Mouse (Mus musculus) ovary, adult 18-20 months (tissue): ENCODE measurements around the gene Rbks.
A peak's percentile ranks its signal among the peaks of the same experiment; 100 is the strongest.

Experiments
- DNase-seq: peaks from one replicate; pipeline ENCODE4 v3.0.0; 2022; ENCODE audit warnings: low spot score, mixed read lengths

Rbks gene

DNA sequence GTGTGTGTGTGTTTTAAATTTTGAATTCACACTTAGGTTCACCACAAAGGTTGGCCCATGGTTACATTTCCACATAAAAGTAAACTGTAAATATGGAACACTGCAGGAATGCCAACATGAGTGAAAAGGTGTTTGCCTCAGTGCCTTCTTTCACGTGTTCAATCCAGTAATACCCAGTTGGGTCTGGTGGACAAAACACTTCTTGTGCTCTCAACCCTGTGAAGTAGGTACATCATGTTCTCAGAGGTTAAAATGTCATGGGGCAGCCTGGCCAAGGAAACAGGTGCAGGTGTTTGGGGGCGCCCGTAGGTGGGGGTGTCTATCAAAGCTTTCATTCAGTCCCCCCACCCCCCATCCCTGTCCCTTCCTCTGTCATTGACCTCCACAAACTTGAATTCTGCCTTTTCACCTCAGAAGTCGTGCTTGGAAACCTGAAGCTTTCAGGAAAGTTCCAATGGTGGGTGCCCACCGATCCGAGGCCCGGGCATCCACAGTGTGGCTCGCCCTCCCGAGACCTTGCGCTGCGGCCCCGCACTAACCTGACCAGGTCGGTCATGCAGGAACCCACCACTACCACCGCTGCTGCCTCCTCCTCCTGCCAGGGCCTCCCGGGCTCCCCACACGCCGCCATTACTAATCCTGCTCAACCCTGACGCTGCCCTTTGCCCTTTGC lies at the start of gene Rbks:
Rbks (minus strand) TSS at position 657 of the 673 bp plus-strand sequence.
- DNase-seq, result no peak

DNA sequence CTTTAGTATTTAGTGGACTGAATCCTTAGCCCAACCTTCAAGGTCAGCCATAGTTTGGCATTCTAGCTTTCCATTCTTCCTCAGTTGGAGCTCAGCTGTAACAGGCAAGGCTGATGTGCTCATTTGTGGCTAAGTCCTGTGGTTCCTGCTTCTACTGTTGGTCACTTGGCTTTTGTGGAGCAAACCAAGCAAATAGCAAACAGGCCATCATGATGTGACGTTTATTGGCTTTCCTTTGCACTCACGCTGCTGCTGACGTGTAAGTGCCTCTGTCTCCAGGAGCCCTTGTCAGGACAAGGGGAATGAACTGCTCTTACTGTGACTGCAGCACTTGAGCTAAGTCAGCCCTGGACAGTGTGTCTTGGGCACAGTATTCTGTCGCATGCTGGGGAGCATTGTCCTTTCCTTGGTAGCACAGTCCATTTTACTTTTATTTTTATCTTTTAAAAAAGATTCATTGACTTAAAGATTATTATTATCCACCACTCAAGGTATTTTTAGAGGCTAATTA lies 45.1 kb upstream of the Rbks start:
- DNase-seq, result no peak

DNA sequence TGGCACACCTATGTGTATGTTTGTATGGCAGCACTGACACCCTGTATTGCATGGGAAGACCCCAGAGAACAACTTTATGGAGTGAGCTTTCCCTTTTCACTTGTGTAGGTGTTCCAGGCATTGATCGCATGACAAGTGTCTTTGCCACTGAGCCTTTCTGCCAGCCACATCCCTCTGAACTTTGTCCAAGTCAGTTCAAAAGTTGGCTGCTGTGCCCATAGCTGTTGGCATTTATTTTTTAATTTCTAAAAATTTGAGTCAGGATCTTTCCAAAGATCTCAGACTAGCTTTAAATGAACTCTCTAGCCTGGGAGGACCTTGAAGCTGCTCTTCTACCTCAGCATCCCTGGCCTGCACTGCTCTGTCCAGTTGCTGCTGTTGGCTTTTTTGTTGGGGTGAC lies 44.5 kb upstream of the Rbks start:
- no peak for DNase-seq

DNA sequence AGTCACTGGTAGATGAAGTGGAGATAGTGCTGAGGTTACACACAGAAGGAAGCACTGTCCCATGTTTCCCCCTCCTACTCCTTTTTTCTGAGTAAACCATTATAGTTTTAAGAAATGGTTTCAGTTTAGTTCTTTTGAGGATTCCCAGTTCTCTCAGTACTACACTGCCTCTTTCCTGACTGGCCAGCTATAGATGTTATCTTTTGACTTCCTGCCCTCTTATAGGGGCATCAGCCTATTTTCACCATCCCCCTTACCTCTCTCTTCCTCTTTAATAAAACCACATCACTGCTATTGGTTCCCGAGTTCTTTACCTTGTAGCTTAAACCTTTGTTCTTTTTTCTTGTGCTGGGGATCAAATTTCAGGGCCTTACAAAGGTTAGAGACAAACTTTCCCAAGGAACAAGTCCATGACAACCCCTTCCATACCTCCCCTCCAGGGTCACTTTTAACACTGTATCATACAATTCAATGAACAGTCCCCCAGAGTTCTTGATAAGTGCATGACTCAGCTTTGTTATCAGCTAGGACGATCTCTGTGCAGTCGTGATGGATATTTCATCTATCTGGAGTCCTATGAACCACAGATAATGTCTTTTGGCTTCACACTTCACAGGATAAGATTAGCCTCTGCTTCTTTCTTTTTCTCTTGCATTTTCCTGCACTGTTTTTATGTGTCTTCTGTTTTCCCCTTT lies 35.4 kb upstream of the Rbks start:
- peak; percentile 37 for DNase-seq

DNA sequence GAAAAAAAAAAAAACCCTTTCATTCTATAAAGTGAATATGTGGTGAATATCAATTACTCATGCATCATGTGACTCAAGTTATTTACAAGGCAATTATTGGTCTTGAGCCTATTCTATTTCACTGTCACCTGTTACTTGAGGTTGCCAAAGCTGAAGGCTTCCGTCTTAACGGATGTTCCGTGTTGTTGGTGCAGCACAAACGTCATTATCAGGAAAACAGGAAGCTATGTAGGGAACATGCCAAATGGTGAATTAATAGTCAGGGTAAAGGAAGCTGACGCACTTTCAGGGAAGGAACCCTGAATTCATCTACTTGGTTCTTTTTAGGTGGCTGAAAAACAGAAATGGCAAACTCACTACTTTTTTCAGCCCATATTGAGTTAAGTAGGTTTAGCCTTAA lies 30.0 kb upstream of the Rbks start:
- DNase-seq, result no peak

DNA sequence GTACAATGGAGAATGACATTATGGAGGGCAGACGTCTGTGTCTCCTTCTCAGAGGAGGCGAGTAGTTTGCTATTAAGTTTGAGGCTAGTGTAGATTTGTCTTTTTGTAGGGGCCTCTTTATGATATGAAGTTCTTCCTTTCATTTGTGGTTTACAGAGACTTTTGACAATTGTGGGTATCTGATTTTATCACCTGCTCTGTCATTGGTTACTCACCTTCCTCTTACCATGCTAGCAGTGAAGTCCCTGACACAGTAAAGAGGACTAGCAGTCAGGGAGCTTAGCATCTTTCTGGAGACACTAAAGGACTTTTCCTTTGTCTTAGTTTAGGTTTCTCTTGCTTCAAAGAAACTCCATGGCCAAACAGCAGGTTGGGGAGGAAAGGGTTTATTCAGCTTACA lies 28.5 kb upstream of the Rbks start:
- DNase-seq, result no peak

DNA sequence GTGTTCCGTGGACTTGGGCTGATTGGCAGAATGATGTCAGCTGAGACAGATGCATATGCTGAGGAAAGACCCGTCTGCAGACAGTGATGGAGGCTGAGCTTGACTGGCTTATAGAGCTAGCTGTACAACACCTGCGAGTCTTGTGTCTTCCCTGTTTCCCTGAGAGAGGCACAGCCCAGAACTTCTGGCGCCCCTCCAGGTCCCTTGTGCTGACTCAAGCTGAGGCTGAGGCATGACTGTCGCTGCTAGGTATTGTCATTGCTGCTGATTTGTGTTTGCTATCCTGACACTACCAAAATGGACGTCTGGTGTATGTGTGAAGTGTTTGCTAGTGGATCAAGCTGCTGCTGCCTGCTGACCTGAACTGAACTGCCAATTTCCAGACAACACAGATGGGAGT lies 27.1 kb upstream of the Rbks start:
- no peak for DNase-seq

DNA sequence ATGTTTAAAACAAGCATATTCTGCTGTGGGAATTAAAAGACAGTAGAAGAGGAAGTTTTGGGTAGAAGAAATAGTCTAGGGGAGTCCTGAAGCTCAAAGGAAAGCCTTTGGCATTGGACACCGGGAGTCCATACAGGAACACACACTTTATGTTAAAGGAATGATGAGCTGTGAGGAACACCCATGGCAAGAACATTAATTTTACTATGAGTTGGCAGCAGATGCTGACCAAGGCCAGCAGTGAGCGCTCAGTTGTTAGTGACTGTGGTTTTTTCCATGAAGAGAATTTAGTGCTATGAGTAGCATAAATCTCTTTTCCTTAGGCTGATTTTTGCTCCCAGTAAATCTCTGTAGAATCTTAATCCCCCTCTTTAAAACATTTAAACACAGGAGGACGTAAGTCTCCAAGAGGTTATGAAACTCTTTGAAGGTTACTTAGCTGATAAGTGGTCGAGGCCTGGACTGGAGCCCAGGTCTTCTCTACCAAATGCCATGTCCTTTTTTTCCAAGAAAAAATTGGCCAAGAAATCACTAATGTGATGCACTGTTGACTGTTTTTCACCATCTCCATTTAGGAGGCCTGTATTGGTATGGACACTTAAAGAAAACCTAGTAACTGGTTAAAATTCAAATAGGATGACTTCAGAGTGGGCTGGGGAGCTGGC lies 18.2 kb upstream of the Rbks start:
- peak; percentile 74 for DNase-seq

DNA sequence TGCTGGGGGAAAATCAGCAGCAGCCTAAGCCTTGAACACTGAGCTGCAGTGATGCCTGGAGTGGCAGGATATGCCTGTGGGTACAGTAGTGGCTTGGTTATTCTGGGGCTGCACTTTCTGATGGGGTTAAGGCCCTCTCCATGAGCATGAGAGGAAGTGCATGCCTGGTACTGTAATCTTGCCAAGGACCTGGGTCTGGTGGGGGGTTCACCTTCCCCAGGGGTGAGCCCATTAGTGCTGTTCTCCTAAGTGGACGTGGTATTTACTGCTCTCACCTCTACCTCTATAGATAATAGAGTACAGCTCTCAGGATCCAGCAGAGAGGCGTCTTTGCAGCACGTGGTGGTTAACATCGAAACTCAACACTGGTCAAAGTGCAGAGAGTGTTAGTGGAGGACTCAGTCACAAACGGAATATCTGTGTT lies 16.4 kb upstream of the Rbks start:
- no peak for DNase-seq

DNA sequence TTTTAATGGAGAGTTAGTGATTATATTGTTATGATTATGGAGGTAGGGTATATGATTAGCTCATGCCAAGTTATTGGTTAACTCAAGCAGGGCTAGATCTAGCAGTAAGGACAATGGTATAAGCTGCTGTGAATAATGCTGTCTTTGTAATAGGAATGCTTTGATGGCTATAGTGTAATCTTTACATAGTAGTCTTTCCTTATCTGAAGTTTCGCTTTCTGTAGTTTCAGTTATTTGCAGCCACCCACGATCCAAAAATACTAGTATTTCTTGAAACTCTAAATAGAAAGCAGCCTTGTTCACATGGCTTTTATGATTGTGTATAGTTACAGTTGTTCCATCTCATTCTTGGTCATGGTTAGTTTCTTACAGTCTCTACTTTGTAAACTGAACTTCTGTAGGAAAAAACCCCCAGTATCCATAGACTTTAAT lies 15.9 kb upstream of the Rbks start:
- no peak for DNase-seq

DNA sequence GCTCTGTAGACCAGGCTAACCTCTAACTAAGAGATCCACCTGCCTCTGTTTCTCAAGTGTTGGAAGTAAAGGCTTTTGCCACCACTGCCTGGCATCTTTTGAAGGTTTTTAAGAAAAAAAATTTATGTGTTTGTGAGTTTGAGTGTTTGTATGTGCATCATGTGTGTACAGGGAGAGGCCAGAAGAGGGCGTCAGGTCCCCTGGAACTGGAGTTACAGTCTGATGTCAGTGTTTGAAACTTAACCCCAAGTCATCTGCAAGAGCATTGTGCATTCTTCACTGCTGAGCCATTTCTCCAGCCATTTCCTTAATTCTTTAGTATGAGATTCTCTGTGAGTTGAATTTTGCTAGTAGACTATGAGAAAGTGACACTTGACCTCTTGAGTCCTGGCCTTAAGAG lies 12.0 kb upstream of the Rbks start:
- no peak for DNase-seq

DNA sequence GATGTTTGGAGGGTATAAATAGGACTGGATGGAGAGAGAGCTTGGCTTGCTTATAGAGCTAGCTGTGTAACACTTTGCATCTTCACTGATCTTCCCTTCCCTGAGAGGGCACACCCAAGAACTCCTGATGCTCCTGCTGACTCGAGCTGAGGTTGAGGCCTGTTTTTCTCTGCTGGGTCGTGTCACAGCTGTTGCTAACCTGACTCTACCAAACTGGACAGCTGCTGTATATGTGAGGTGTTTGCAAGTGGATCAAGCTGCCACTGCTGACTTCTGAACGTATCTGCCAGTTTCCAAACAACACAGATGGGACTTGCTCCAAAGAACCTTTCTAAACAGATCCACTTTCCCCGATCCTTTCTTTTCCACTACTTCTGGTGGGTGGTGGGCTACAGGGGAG lies 9.4 kb upstream of the Rbks start:
- no peak for DNase-seq

DNA sequence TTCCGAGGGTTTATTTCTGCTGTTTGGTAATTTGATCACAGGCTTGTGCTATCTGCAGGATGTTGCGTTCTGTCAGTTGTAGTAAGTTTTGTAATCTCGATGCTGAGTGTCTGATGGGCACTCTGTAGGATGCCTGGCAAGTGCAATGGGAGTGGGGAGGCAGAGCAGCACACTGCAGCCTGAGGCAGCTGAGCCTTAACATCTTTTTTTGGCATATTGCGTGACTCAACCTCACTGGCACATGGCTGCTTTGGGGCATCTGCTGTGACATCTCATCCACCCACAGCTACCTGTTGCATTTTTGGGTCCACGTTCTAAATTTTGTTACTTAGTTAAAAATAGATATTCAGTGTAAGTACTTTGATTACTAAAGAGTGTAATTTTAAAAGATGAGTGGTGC lies 7.5 kb upstream of the Rbks start:
- no peak for DNase-seq

DNA sequence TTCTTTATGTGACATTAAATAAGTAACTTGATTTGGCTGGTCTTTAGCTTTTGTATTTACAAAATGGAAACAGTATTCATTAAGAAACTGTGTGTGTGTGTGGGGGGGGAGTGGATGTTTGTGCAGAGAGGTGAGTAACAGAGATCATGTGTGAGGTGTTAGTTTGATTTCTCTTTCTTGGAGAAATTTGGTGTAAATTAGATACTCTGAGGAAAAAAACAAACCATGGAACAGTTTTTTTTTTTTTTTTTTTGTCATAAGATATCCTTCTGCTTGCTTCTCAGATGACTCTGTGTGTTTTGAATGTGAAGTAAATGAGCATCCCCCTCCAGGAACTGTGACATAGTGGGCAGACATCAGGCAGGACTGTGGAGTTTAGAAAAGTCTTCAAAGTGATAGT lies 2.0 kb upstream of the Rbks start:
- DNase-seq, result no peak

DNA sequence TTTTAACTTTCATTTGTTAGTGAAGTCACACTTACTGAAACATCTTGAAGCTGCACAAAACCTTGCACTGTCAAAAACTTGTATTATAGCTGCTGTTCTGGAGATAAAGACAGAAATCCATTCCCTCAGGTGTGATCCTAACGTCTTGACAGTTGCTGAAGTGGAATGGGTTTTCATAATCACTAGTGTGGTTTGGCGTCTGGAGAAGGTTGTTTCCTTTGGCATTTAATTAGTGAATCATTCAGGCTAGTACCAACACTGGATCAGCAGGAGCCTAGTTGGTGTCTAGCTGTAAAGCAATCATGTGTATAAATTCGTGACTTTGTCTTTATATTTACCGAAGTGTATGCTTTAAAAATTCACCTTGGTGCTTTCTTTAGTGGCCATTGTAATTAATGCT lies 1.5 kb upstream of the Rbks start:
- no peak for DNase-seq

DNA sequence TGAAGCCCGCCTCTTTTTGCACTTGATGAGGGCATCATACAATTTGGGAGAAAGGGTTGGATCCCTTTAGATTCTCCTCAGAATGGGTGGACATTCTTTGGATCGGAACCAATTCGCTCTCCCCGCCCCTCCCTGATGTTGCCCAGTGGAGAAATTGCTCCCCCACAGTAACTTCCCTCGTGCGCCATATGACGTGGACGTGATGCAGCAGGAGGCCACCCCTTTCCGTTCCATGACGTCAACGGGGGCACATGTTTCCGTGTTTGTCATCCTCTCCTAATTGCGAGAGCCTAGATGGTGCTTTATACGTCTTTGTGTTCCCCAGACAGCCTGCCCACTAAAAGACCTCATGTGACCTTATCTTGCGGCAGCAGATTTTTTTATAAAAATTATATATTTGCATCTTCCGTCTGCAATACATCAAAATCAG lies 885 bp upstream of the Rbks start:
- DNase-seq, result peak; percentile 78

DNA sequence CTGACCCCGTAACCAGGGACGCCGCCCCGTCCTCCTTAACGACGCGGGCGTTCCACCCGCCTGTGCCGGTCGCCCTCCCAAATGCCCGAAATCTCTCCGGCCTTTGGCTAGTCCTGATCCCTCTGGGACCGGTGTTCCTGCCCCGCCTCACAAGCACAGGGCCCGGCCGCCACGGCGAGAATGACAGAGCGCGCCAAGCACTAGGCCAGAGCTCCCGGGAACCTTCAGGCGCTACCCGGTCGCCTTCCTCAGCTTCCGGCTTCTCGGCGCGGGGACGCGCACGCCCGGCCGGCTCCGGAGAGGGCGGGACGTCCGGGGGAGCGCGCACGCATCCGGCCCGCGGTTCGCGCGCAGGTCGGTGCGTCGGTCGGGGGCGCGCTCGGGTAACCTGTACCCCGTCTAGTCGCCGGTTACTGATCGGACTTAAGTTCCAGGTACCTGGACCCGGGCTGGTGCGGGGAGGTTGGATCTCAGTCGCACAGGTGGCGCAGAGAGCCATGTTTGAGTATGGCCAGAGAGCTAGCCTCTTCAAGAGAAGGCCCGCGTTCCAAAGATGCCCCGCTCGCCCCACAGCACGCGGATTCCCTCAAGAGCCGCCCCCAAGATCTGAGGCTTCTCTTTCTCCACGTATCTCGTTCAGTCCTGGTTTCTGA lies 343 bp upstream of the Rbks start, which contains the start of gene Babam2:
Babam2 (plus strand) TSS at position 41 of the 653 bp plus-strand sequence.
- peak; percentile 86 for DNase-seq

DNA sequence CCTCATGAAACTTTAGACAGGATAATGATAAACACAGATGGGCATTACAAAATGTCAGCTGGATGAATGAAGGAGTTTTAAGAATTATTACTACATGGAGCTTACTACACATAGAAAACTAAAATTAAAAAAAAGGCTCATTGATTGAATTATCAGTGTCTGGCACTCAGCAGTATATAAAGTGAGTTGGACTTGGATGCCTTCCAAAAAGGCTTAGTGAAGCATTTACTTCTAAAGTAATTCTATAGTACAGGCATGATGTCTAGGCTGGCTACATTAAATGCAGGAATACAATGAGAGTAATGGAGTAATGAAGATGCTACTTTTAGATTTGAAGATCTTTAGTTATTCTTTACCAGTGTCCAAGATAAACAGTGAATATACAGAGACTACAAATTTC lies 4.2 kb downstream of the Rbks start:
- DNase-seq, result no peak

DNA sequence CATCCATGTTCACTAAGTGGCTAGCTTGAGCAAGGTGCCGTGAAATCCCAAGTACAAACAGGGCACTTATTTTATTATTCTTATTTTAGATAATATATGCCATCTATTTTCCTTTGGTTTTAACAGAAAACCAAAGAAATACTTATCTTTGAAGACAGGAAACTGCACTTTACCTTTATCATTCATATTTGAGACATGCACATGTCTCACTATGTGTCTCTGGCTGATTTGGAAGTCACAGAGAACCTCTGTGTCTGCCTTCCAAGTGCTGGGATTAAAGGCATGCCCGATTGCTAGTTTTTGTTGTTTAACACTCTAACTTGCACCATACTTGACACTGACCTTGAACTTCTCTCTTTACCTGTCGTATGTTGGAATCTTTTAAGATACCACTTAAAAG lies 9.5 kb downstream of the Rbks start:
- no peak for DNase-seq

DNA sequence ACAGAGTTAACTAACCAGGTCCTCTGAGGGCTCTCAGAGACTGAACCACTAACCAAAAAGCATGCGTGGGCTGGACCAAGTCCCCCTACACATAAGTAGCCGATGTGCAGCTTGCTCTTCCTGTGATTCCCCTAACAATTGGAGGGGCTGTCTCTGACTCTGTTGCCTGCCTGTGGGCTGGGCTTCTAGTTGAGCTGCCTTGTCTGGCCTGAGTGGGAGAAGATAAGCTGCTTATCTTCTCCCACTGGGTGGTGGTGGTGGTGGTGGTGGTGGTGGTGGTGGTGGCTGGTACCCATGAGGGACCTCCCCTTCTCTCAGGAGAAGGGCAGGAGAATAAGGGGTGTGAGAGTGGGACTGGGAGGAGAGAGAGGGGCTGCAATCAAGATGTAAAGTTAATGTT lies 11.4 kb downstream of the Rbks start:
- no peak for DNase-seq

DNA sequence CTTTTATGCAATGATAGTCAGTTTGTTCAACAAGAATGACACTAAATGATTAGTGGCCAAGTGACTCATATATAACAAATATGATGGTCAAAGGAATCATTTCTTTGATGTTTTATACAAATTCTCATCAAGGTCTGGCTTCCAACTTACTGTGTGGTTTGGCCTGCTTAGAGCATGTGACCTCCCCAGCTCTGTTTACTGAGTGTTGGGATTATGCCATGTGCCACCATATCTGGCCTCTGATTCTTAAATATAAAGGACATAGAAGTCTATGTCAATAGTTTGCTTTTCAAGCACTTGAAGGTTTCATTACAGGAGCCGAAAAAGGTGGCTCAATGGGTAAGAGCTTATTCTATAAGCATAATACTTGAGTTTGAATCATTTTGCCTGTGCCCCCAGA lies 15.1 kb downstream of the Rbks start:
- no peak for DNase-seq

DNA sequence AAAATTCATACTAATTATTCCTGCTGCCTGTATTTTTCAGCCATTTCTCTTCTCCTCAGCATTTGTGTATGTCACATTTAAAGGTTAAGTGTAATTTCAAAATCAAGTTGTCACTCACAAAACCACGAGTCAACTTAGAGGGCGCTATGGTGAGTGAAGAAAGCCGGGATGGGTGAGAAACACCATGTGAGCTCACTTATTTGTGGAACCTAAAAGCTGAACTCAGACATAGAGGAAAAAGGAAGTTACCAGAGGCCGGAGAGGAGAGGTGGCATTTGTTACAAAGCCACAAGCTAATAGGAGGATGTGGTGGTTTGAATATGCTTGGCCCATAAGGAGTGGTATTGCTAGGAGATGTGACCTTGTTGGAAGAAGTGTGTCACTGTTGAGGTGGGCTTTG lies 17.2 kb downstream of the Rbks start:
- DNase-seq, result no peak

DNA sequence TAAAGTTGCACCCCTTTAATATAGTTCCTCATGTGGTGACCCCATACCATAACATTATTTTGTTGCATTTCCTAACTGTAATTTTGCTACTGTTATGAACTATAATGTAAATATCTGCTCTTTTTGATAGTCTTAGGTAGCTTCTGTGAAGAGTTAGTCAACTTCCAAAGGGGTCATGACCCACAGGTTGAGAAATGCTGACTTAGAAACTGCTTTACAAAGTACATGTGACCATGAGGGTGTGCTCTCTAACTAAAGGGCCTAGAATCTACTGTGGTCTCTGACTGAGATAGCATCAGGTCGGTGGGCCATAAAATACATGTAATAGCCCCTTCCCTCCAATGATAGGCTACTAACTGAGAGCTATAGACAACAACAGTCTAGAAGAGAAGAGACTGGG lies 19.4 kb downstream of the Rbks start:
- no peak for DNase-seq
